Mouse (Mus musculus): ENCODE measurements at regions not wholly inside any gene's neighbourhood (a gene's known extent, or its start where the extent isn't known, plus 50 kb on each side); places are given as distances from the start of the nearest gene placed in this dataset.

- DNase-seq (ENCODE audit: low spot score in 2 of 2), result no peak
Measured at GRCm38 (mm10) chr2:160507371-160507770, 138.3 kb upstream of the Top1 start.

- DNase-seq (ENCODE audit: low spot score in 2 of 2), result no peak
Measured at GRCm38 (mm10) chr2:160507816-160508564, 137.7 kb upstream of the Top1 start.

- DNase-seq (ENCODE audit: low spot score in 2 of 2), result no peak
Measured at GRCm38 (mm10) chr2:160510159-160510558, 135.5 kb upstream of the Top1 start.

- DNase-seq (ENCODE audit: low spot score in 2 of 2), result no peak
Measured at GRCm38 (mm10) chr2:160510635-160511421, 134.9 kb upstream of the Top1 start.

- no peak for DNase-seq (ENCODE audit: low spot score in 2 of 2)
Measured at GRCm38 (mm10) chr2:160515621-160516020, 130.1 kb upstream of the Top1 start.

- no peak for DNase-seq (ENCODE audit: low spot score in 2 of 2)
Measured at GRCm38 (mm10) chr2:160516526-160516925, 129.2 kb upstream of the Top1 start.

- DNase-seq (ENCODE audit: low spot score in 2 of 2), result no peak
Measured at GRCm38 (mm10) chr2:160525301-160526205, 120.1 kb upstream of the Top1 start.

- DNase-seq (ENCODE audit: low spot score in 2 of 2), result no peak
Measured at GRCm38 (mm10) chr2:160526377-160527125, 119.1 kb upstream of the Top1 start.

GRCm38 (mm10) chr2:160529306-160529705, 116.4 kb upstream of the Top1 start:
- no peak for DNase-seq (ENCODE audit: low spot score in 2 of 2)

GRCm38 (mm10) chr2:160530377-160530776, 115.3 kb upstream of the Top1 start:
- DNase-seq (ENCODE audit: low spot score in 2 of 2), result no peak

- no peak for DNase-seq (ENCODE audit: low spot score in 2 of 2)
Measured at GRCm38 (mm10) chr2:160537319-160537719, 108.4 kb upstream of the Top1 start.

GRCm38 (mm10) chr2:160545527-160545926, 100.2 kb upstream of the Top1 start:
- DNase-seq (ENCODE audit: low spot score in 2 of 2), result no peak

GRCm38 (mm10) chr2:160552121-160552669, 93.5 kb upstream of the Top1 start:
- no peak for DNase-seq (ENCODE audit: low spot score in 2 of 2)

GRCm38 (mm10) chr2:160561711-160562110, 84.0 kb upstream of the Top1 start:
- DNase-seq (ENCODE audit: low spot score in 2 of 2), result no peak

- no peak for DNase-seq (ENCODE audit: low spot score in 2 of 2)
Measured at GRCm38 (mm10) chr2:160567813-160568212, 77.9 kb upstream of the Top1 start.

- no peak for DNase-seq (ENCODE audit: low spot score in 2 of 2)
Measured at GRCm38 (mm10) chr2:160569496-160569895, 76.2 kb upstream of the Top1 start.

GRCm38 (mm10) chr2:160578384-160579320, 67.0 kb upstream of the Top1 start:
- peak; percentile 68 to 70 for DNase-seq (ENCODE audit: low spot score in 2 of 2)

- DNase-seq (ENCODE audit: low spot score in 2 of 2), result no peak
Measured at GRCm38 (mm10) chr2:160580250-160580649, 65.4 kb upstream of the Top1 start.

GRCm38 (mm10) chr2:160581029-160581428, 64.7 kb upstream of the Top1 start:
- DNase-seq (ENCODE audit: low spot score in 2 of 2), result no peak

Data from adrenal gland, postnatal 4 days (tissue).